Mouse (Mus musculus): Measurements from ENCODE around the gene Nudt8.

DNA sequence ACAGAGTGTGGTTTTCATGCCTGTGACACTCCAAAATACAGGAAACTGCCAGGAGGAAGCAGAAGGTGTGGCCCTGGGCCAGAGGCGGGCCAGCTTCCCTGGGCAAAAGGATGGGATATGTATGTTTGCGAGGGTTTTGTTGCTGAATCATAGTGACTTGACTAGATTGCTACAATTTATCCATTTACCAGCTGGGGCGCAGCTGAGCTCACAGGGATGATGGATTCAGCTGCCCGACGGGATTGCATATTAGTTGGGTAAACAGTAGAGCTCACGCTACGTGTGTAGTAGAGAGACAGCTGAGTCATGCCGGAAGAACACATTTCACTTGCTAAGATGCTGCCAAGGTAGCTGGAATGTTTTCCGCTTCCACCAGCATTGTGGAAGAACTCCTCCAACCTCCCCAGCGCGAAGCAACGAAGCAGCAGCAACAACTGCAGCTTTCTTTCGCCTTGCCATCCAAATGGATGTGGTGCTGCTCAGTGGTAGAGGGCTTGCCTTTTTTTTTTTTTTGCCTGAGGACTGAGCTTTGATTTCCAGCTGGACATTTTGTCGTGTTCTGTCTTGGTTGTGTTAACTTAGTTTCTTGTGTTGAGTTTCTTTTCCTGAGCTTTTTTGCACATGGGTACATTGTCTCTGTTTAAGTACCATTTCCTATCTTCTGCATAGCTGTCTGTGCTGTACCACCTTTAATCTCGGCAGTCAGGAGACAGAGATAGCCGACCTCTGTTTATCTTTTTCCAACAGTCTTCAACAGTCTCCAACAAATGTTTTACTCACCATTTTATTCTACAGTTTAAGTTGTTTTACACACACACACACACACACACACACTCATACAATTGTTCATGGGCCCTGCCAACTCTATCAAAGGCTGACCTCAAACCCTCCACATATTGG, 45.8 kb downstream of the Nudt8 start, which contains the start of gene Gstp2:
- TF ChIP-seq CTCF (conservative IDR thresholded peaks at IDR 0.05 in 1 of 2, IDR thresholded peaks at IDR 0.05 in 1 of 2; ENCODE audit: low read depth in 2 of 2, low read length in 2 of 2) (no peak), USF2 (conservative IDR thresholded peaks at IDR 0.05; ENCODE audit: low read depth, low read length) (no peak), POLR2A (IDR thresholded peaks at IDR 0.05; ENCODE audit: low read depth, low read length) (no peak), NRF1 (IDR thresholded peaks at IDR 0.05; ENCODE audit: low read depth, low read length) (no peak), ELF1 (IDR thresholded peaks at IDR 0.05; ENCODE audit: low read depth, low read length) (no peak), CHD2 (IDR thresholded peaks at IDR 0.05; ENCODE audit: low read length) (no peak), MAX (IDR thresholded peaks at IDR 0.05; ENCODE audit: low read length) (no peak), EP300 (IDR thresholded peaks at IDR 0.05; ENCODE audit: low read length) (no peak)

Measured in CH12.LX (cell line).